Mouse (Mus musculus): ENCODE measurements at regions not wholly inside any gene's neighbourhood (a gene's known extent, or its start where the extent isn't known, plus 50 kb on each side); places are given as distances from the start of the nearest gene placed in this dataset.
A peak's percentile ranks its signal among the peaks of the same experiment; 100 is the strongest.

GRCm38 (mm10) chr5:103374162-103374561 lies 50.8 kb upstream of the Ptpn13 start:
- no peak for DNase-seq (ENCODE audit: low spot score)

GRCm38 (mm10) chr5:103373089-103373488 lies 51.9 kb upstream of the Ptpn13 start:
- no peak for DNase-seq (ENCODE audit: low spot score)

DNA sequence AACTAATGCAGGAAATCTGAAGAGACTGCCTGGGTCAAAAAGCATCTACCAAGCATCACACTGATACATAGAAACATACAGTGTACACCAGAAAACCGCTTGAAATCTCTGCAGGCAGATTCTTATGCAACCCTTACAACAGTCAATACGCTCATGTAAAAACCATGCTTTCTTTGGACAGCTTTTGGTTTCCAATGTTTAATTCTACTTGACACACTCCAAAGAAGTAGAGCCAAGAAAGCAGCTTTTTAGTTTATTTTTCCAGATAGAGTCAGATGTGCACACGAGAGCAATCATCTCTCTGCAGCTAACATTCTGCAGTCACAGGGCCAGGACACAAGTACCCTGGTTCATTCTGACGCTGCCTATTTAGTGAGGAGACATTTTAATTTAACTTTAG lies 54.5 kb upstream of the Ptpn13 start:
- no peak for DNase-seq (ENCODE audit: low spot score)

GRCm38 (mm10) chr5:103368993-103369392 lies 56.0 kb upstream of the Ptpn13 start:
- DNase-seq (ENCODE audit: low spot score), result no peak

DNA sequence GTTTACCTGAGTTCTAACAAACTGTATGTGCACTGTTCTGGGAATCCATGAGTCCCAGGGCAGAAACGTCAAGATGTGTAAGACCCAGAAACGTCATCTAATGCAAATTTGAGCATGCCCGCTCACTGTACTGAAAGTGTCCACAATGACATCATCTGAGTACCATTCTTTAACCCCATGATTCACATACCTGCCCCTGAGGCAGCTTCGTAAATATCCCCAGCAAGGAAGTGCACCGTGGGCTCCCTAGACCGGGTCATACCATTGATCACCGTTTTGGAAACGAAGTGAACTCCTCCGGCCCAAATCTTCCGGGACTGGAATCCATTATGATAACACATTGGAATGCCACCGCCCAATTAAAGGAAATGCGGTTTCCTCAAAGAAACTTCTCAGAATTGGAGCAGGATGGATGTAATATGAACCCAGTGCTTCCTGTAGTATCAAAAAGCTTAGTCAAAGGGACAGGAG lies 57.8 kb upstream of the Ptpn13 start:
- DNase-seq (ENCODE audit: low spot score), result peak; percentile 62

DNA sequence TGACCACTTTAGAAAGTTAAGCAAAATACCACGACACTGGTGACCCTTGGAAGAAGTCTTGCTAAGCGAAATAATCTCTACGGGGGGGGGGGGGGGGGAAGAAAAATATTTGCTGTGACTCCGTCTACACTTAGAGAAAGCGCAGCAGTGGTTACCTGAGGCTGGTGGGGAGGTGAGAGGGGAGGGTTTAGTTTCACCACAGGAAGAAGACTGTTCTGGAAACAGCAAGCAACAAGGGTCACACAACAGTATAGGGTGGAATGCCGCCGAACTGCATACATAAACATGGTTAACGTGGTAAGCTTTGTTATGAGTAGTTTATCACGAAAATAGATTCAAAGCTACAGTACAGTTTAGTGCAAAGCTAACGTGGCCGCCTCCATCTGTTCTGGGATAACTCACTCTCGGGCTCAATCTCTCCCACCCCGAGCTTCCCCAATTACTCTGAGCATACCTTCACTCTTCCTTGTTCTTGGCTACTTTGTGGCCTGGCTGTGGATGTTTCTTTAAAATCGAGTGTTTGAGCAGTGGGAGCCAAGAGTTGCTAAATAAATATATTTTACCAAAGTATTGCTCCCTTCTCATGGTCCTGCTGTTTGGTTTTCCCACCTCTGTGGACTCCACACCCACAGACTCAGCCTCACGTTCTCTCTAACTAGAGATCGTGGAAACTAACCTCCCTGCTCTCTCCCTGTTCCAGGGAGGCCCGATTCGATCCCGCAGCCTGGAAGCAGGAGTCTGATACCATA lies 59.1 kb upstream of the Ptpn13 start:
- peak; percentile 25 for DNase-seq (ENCODE audit: low spot score)

DNA sequence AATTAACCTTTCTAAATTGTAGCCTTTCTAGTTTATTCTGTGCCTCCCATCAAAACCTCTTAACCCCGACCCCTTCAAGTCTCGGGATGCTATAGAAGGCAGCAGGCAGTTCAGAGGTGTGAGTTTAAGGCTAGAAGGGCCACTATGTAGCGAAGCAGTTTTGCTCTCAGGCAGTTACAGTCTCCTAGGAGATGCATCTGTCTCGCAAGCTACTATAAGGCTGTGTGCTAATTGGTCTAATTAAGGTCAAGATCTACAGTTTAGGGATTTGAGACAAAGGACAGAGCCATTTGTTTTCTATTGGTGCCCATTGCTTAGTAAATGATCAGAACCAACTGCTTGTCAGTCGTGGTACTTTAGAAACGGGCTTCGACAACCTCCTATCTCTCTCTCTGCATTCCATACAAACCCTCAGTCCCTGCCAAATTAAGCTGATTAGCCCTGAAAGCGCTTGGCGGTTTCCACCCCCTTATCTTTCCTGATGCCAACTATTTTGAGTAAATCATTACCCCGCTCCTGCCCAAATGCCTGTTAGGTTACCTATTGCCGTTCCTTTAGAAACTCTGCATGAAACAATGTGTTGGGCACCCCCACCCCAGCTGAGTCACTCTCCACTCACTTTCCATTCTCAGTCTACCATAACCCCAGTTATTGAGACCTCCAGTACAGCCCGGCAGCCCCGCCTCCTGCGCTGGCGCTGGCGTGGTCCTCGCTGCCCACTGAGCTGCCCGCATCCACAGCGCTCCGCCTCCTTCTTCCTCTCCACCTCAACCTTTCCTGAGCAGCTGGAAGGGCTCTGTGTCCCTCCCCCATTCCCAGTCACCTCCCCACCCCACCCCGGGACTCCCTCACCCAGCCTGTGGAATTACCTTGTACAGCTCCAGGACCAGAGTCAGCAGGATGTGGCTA lies 59.9 kb upstream of the Ptpn13 start:
- no peak for DNase-seq (ENCODE audit: low spot score)

DNA sequence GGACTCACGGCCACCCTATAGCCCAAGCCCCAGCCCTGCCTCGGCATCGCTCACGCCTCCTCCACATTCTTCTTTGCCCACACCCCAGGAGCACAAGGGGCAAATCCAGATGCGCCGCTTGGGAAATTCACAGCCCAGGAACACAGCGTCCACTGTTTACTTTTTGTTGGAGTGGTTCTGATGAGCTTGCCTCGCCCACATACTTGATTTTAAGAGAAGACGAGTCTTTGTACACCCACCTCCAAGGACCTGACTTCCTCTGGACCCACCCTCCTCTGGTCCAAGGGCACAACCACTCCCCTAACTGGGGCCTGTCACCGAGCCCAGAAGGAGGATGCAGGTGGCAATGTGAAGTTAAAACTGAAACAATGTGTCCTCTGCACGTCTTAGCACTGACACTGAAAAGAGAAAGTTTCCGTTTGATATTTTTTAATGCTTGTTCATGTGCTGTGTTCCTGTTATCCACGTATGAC lies 64.2 kb upstream of the Ptpn13 start:
- peak; percentile 52 for DNase-seq (ENCODE audit: low spot score)

GRCm38 (mm10) chr5:103360360-103360759 lies 64.6 kb upstream of the Ptpn13 start:
- DNase-seq (ENCODE audit: low spot score), result peak; percentile 61

GRCm38 (mm10) chr5:103357558-103357957 lies 67.4 kb upstream of the Ptpn13 start:
- DNase-seq (ENCODE audit: low spot score), result no peak

DNA sequence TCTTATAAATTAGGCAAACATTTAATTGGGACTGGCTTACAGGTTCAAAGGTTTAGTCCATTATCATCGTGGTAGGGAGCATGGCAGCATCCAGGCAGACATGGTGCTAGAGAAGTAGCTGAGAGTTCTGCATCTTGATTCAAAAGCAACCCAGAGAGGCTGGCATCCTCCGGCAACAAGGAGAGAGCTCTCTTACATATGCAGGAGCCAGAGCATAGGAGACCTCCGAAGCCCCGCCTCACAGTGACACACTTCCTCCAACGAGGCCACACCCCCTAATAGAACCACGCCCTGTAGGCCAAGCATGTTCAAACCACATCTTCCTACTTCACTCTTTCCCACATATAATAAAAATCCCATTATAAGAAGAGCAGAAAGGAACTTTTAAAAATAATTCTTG lies 68.5 kb upstream of the Ptpn13 start:
- no peak for DNase-seq (ENCODE audit: low spot score)

GRCm38 (mm10) chr5:103355372-103356300 lies 69.4 kb upstream of the Ptpn13 start:
- DNase-seq (ENCODE audit: low spot score), result peak; percentile 51

GRCm38 (mm10) chr5:103343869-103344268 lies 81.1 kb upstream of the Ptpn13 start:
- no peak for DNase-seq (ENCODE audit: low spot score)

DNA sequence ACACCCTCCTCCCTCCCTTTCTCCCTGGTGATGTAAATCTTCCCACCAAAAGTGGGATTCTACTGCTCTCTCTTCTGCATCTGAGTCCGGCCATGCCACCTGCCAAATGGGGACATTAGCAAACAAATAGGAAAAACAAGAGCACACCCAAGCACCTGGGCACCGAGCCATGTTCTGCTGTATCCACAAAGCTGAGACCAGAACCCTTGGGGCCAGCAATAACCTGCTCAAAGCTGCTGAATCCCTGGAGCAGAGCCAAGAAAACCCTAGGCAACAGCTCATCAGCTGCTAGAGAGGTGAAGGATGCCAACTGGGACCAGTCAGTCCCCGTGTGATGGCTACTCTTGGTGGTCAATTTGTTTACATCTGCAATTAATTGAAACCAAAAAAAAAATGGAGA lies 83.5 kb upstream of the Ptpn13 start:
- no peak for DNase-seq (ENCODE audit: low spot score)

GRCm38 (mm10) chr5:103340626-103341025 lies 84.4 kb upstream of the Ptpn13 start:
- DNase-seq (ENCODE audit: low spot score), result no peak

DNA sequence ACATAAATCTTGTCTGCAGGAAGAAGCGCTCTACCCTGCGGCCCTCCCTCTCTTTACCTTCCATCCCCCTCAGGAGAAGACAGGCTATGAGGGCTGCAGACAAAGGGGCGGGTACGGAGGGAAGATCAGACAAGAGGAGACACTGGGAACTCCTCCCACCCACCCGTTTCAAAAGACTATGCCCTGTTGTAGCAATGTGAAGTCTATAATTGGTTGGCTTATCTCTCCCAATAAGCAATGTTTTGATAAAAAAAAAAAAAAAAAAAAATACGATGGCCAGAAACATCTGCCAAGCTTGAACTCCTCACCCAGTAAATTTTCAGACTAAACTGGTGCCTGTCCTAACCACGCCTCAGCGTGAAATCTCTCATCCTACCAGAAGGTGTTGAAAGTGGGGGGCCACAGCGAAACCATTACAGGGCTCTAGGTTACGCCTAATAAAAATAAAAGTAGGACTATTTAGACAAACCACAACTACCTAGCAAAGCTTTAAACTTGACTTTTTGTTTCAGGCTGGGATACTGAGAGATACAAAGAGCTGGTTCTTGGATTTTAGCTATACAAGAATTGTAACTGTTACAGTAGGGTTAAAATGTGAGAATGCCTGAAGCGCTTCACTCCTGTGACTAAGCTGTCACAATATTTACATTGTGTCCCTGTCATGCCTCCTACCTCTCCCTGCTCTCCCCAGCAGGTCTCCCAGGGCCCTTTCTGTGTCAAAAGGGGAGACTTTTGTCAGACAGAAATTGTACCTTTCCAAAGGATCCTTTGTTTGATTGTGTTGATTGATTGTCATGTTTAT lies 88.1 kb upstream of the Ptpn13 start:
- no peak for DNase-seq (ENCODE audit: low spot score)

- no peak for DNase-seq (ENCODE audit: low spot score)
These were observed 88.9 kb upstream of the Ptpn13 start for GRCm38 (mm10) chr5:103335916-103336688.

GRCm38 (mm10) chr5:103326412-103326811 lies 98.6 kb upstream of the Ptpn13 start:
- no peak for DNase-seq (ENCODE audit: low spot score)

- no peak for DNase-seq (ENCODE audit: low spot score)
These were observed 104.7 kb upstream of the Ptpn13 start for GRCm38 (mm10) chr5:103320341-103320740.
